Mouse (Mus musculus): ENCODE measurements around the gene Kirrel. TPM values are rescaled to one million over a fixed set of nuclear protein-coding genes. Genes with fewer than 3 reads are reported as not detected.
A peak's percentile ranks its signal among the peaks of the same experiment; 100 is the strongest.

Gene Kirrel
- polyA plus RNA-seq, 1 experiment from 2014 or later = 7.6 TPM

- no peaks in the 10 kb centered on the region for H3K27me3 ChIP-seq (ENCODE audit: control insufficient read depth, insufficient read depth, low read length)
- ATAC-seq (replicated peaks; ENCODE audit: extremely low read depth, insufficient read depth, low FRiP score) = no peak
Observed at GRCm38 (mm10) chr3:87112264-87112663, 62.3 kb downstream of the Kirrel start.

GRCm38 (mm10) chr3:87104856-87105255 is 69.7 kb downstream of the Kirrel start:
- H3K27me3 ChIP-seq (ENCODE audit: control insufficient read depth, insufficient read depth, low read length) = no peaks in the 10 kb centered on the region
- H3K4me1 ChIP-seq (ENCODE audit: control insufficient read depth, insufficient read depth, low read length) = peaks cover 20% of the 10 kb centered on the region
- no peak overlapping the region for H3K9ac ChIP-seq (ENCODE audit: low read length)
- no peak for ATAC-seq (replicated peaks; ENCODE audit: extremely low read depth, insufficient read depth, low FRiP score)
- WGBS = 62% methylated on average over 2 of the region's 2 CpGs
- H3K9me3 ChIP-seq (replicated peaks; ENCODE audit: control insufficient read depth, low read length) = no peaks in the 10 kb centered on the region
- no peak overlapping the region for H3K27ac ChIP-seq (ENCODE audit: low read length)
- H3K4me3 ChIP-seq (ENCODE audit: low read length) = no peak overlapping the region
- no peak overlapping the region for H3K4me2 ChIP-seq (ENCODE audit: low read depth, low read length)
- no peaks in the 10 kb centered on the region for H3K36me3 ChIP-seq (ENCODE audit: control insufficient read depth, insufficient read depth)

More at GRCm38 (mm10) chr3:87112264-87112663, 62.3 kb downstream of the Kirrel start:
- WGBS = 70% methylated on average over 3 of the region's 3 CpGs
- H3K36me3 ChIP-seq (ENCODE audit: control insufficient read depth, insufficient read depth) = no peaks in the 10 kb centered on the region
- no peak overlapping the region for H3K27ac ChIP-seq (ENCODE audit: low read length)
- H3K4me3 ChIP-seq (ENCODE audit: low read length) = no peak overlapping the region
- no peak overlapping the region for H3K9ac ChIP-seq (ENCODE audit: low read length)
- H3K9me3 ChIP-seq (replicated peaks; ENCODE audit: control insufficient read depth, low read length) = no peaks in the 10 kb centered on the region
- H3K4me2 ChIP-seq (ENCODE audit: low read depth, low read length) = no peak overlapping the region
- H3K4me1 ChIP-seq (ENCODE audit: control insufficient read depth, insufficient read depth, low read length) = peaks cover 21% of the 10 kb centered on the region

GRCm38 (mm10) chr3:87102346-87102745 is 72.2 kb downstream of the Kirrel start:
- no peak for ATAC-seq (replicated peaks; ENCODE audit: extremely low read depth, insufficient read depth, low FRiP score)
- peaks cover 38% of the 10 kb centered on the region for H3K4me1 ChIP-seq (ENCODE audit: control insufficient read depth, insufficient read depth, low read length)
- no peaks in the 10 kb centered on the region for H3K9me3 ChIP-seq (replicated peaks; ENCODE audit: control insufficient read depth, low read length)
- no peak overlapping the region for H3K27ac ChIP-seq (ENCODE audit: low read length)
- no peaks in the 10 kb centered on the region for H3K27me3 ChIP-seq (ENCODE audit: control insufficient read depth, insufficient read depth, low read length)
- WGBS = 20% methylated on average over 7 of the region's 7 CpGs
- no peak overlapping the region for H3K4me2 ChIP-seq (ENCODE audit: low read depth, low read length)
- H3K9ac ChIP-seq (ENCODE audit: low read length) = no peak overlapping the region
- peaks cover 1% of the 10 kb centered on the region; the same call in 1 of the 2 replicates for H3K36me3 ChIP-seq (ENCODE audit: control insufficient read depth, insufficient read depth)
- H3K4me3 ChIP-seq (ENCODE audit: low read length) = no peak overlapping the region

- Histone ChIP-seq H3K27ac (ENCODE audit: low read length) (no peak overlapping the region), H3K9ac (ENCODE audit: low read length) (no peak overlapping the region), H3K9me3 (replicated peaks; ENCODE audit: control insufficient read depth, low read length) (no peaks in the 10 kb centered on the region), H3K4me1 (ENCODE audit: control insufficient read depth, insufficient read depth, low read length) (peaks cover 38% of the 10 kb centered on the region), H3K4me3 (ENCODE audit: low read length) (no peak overlapping the region), H3K4me2 (ENCODE audit: low read depth, low read length) (no peak overlapping the region), H3K27me3 (ENCODE audit: control insufficient read depth, insufficient read depth, low read length) (no peaks in the 10 kb centered on the region), H3K36me3 (ENCODE audit: control insufficient read depth, insufficient read depth) (peaks cover 3% of the 10 kb centered on the region; the same call in 1 of the 2 replicates)
- no peak for ATAC-seq (replicated peaks; ENCODE audit: extremely low read depth, insufficient read depth, low FRiP score)
- 72% methylated on average over 4 of the region's 4 CpGs for WGBS
Observed at GRCm38 (mm10) chr3:87100911-87101310, 73.6 kb downstream of the Kirrel start.

GRCm38 (mm10) chr3:87097969-87098946 is 76.3 kb downstream of the Kirrel start:
- no peaks in the 10 kb centered on the region for H3K27me3 ChIP-seq (ENCODE audit: control insufficient read depth, insufficient read depth, low read length)
- no peaks in the 10 kb centered on the region for H3K9me3 ChIP-seq (replicated peaks; ENCODE audit: control insufficient read depth, low read length)
- H3K4me3 ChIP-seq (ENCODE audit: low read length) = no peak overlapping the region
- no peak overlapping the region for H3K27ac ChIP-seq (ENCODE audit: low read length)
- H3K4me2 ChIP-seq (ENCODE audit: low read depth, low read length) = no peak overlapping the region
- peaks cover 29% of the 10 kb centered on the region for H3K4me1 ChIP-seq (ENCODE audit: control insufficient read depth, insufficient read depth, low read length)
- whole genome bisulfite sequencing = 82% methylated on average over 19 of the region's 19 CpGs
- ATAC-seq (replicated peaks; ENCODE audit: extremely low read depth, insufficient read depth, low FRiP score) = no peak
- H3K36me3 ChIP-seq (ENCODE audit: control insufficient read depth, insufficient read depth) = peaks cover 10% of the 10 kb centered on the region
- 0 out of 2 replicates have a peak overlapping the region, but pooled peaks have one; percentile 5 for H3K9ac ChIP-seq (ENCODE audit: low read length)

GRCm38 (mm10) chr3:87097205-87097604 is 77.3 kb downstream of the Kirrel start:
- Histone ChIP-seq H3K9me3 (replicated peaks; ENCODE audit: control insufficient read depth, low read length) (no peaks in the 10 kb centered on the region), H3K9ac (ENCODE audit: low read length) (no peak overlapping the region), H3K27ac (ENCODE audit: low read length) (no peak overlapping the region), H3K4me1 (ENCODE audit: control insufficient read depth, insufficient read depth, low read length) (peaks cover 21% of the 10 kb centered on the region), H3K27me3 (ENCODE audit: control insufficient read depth, insufficient read depth, low read length) (no peaks in the 10 kb centered on the region), H3K4me3 (ENCODE audit: low read length) (no peak overlapping the region), H3K36me3 (ENCODE audit: control insufficient read depth, insufficient read depth) (peaks cover 10% of the 10 kb centered on the region), H3K4me2 (ENCODE audit: low read depth, low read length) (no peak overlapping the region)
- ATAC-seq (replicated peaks; ENCODE audit: extremely low read depth, insufficient read depth, low FRiP score) = no peak
- 92% methylated on average over 9 of the region's 9 CpGs for WGBS

- WGBS = 61% methylated on average over 6 of the region's 6 CpGs
Observed at GRCm38 (mm10) chr3:87093718-87094117, 80.8 kb downstream of the Kirrel start.

GRCm38 (mm10) chr3:87089694-87090565 is 84.6 kb downstream of the Kirrel start:
- 72% methylated on average over 13 of the region's 13 CpGs for WGBS
- H3K36me3 ChIP-seq (ENCODE audit: control insufficient read depth, insufficient read depth) = peaks cover 14% of the 10 kb centered on the region
- no peak overlapping the region for H3K4me3 ChIP-seq (ENCODE audit: low read length)
- no peaks in the 10 kb centered on the region; the same call in 1 of the 2 replicates for H3K4me1 ChIP-seq (ENCODE audit: control insufficient read depth, insufficient read depth, low read length)
- no peak overlapping the region for H3K4me2 ChIP-seq (ENCODE audit: low read depth, low read length)
- no peaks in the 10 kb centered on the region for H3K9me3 ChIP-seq (replicated peaks; ENCODE audit: control insufficient read depth, low read length)
- H3K9ac ChIP-seq (ENCODE audit: low read length) = no peak overlapping the region
- ATAC-seq (replicated peaks; ENCODE audit: extremely low read depth, insufficient read depth, low FRiP score) = peak; percentile 57; the same call in 1 of the 2 replicates
- no peaks in the 10 kb centered on the region for H3K27me3 ChIP-seq (ENCODE audit: control insufficient read depth, insufficient read depth, low read length)
- H3K27ac ChIP-seq (ENCODE audit: low read length) = no peak overlapping the region

More at GRCm38 (mm10) chr3:87093718-87094117, 80.8 kb downstream of the Kirrel start:
- H3K27me3 ChIP-seq (ENCODE audit: control insufficient read depth, insufficient read depth, low read length) = no peaks in the 10 kb centered on the region
- ATAC-seq (replicated peaks; ENCODE audit: extremely low read depth, insufficient read depth, low FRiP score) = no peak
- no peak overlapping the region for H3K9ac ChIP-seq (ENCODE audit: low read length)
- peaks cover 7% of the 10 kb centered on the region for H3K4me1 ChIP-seq (ENCODE audit: control insufficient read depth, insufficient read depth, low read length)
- no peaks in the 10 kb centered on the region for H3K9me3 ChIP-seq (replicated peaks; ENCODE audit: control insufficient read depth, low read length)
- H3K4me2 ChIP-seq (ENCODE audit: low read depth, low read length) = no peak overlapping the region
- no peak overlapping the region for H3K27ac ChIP-seq (ENCODE audit: low read length)
- H3K4me3 ChIP-seq (ENCODE audit: low read length) = no peak overlapping the region
- peaks cover 10% of the 10 kb centered on the region for H3K36me3 ChIP-seq (ENCODE audit: control insufficient read depth, insufficient read depth)
